Mouse (Mus musculus) limb, embryonic 15.5 days (tissue): ENCODE data around the gene Mbd5. TPM values are rescaled to one million over a fixed set of nuclear protein-coding genes. Genes with fewer than 3 reads are reported as not detected.

Experiments
- ATAC-seq: fragments of 200-750 bp; cut with Nextera tagmentation; 2 replicates; pipeline ENCODE4 v1.8.0; 2017; ENCODE audit warnings: low read depth, moderate TSS enrichment; ENCODE audit not compliant: insufficient number of reproducible peaks, low FRiP score, low TSS enrichment
- H3K27ac ChIP-seq: fragments of 300-500 bp; sonication (generic); 2 replicates; pipeline ENCODE4 v1.5.1; 2015; ENCODE audit warnings: moderate library complexity, mild to moderate bottlenecking, inconsistent platforms
- H3K27me3 ChIP-seq: fragments of 300-500 bp; sonication (generic); 2 replicates; pipeline ENCODE4 v1.6.1; 2015; ENCODE audit warnings: inconsistent platforms
- H3K36me3 ChIP-seq: fragments of 300-500 bp; sonication (generic); 2 replicates; pipeline ENCODE4 v1.6.1; 2015; ENCODE audit warnings: inconsistent platforms
- H3K4me1 ChIP-seq: fragments of 300-500 bp; sonication (generic); 2 replicates; pipeline ENCODE4 v1.6.1; 2015; ENCODE audit warnings: inconsistent platforms
- H3K4me2 ChIP-seq: fragments of 300-500 bp; sonication (generic); 2 replicates; pipeline ENCODE4 v1.6.1; 2015; ENCODE audit warnings: mild to moderate bottlenecking, inconsistent platforms
- H3K4me3 ChIP-seq: fragments of 300-500 bp; sonication (generic); 2 replicates; pipeline ENCODE4 v1.5.1; 2015; ENCODE audit warnings: mild to moderate bottlenecking, inconsistent platforms
- H3K9ac ChIP-seq: fragments of 300-500 bp; sonication (generic); 2 replicates; pipeline ENCODE4 v1.6.1; 2015; ENCODE audit warnings: inconsistent platforms
- H3K9me3 ChIP-seq: fragments of 300-500 bp; sonication (generic); 2 replicates; pipeline ENCODE4 v1.6.1; 2016; ENCODE audit warnings: inconsistent platforms
- WGBS: fragments of 180-500 bp; shearing (Covaris S2); methylation state at CpG from one replicate; pipeline ENCODE4 v1.1.7; 2015; 5-methylcytosine and 5-hydroxymethylcytosine counted together
- polyA plus RNA-seq: library from polyadenylated mRNA; unstranded; fragments of >200 nt; fragmentation: Nextera tagmentation; extraction: Ambion mirVana; gene quantifications from 2 replicates; pipeline ENCODE4 v1.2.1, GENCODE M21; 2015

Mbd5 gene
- polyA plus RNA-seq, 1 experiment from 2014 or later = 28.8 TPM

GRCm38 (mm10) chr2:49354066-49354465 is 404.8 kb downstream of the Mbd5 start:
- no peak for ATAC-seq
- Histone ChIP-seq H3K27ac (no peak overlapping the region), H3K36me3 (no peaks in the 10 kb centered on the region), H3K4me3 (no peak overlapping the region), H3K9ac (no peak overlapping the region), H3K4me2 (no peak overlapping the region), H3K27me3 (no peaks in the 10 kb centered on the region), H3K4me1 (peaks cover 10% of the 10 kb centered on the region; the same call in 1 of the 2 replicates), H3K9me3 (no peaks in the 10 kb centered on the region)
- 100% methylated on average over 1 of the region's 1 CpGs for WGBS

- no peak for ATAC-seq
- 88% methylated on average over 8 of the region's 8 CpGs for WGBS
- Histone ChIP-seq H3K36me3 (no peaks in the 10 kb centered on the region), H3K9me3 (no peaks in the 10 kb centered on the region), H3K4me3 (no peak overlapping the region), H3K4me2 (no peak overlapping the region), H3K27me3 (no peaks in the 10 kb centered on the region), H3K4me1 (0 out of 2 replicates have a peak, but pooled peaks cover 4% of the 10 kb centered on the region), H3K9ac (no peak overlapping the region), H3K27ac (no peak overlapping the region)
Measured at GRCm38 (mm10) chr2:49355867-49356266, 406.6 kb downstream of the Mbd5 start.

- Histone ChIP-seq H3K4me1 (0 out of 2 replicates have a peak, but pooled peaks cover 4% of the 10 kb centered on the region), H3K4me3 (no peak overlapping the region), H3K9ac (no peak overlapping the region), H3K27me3 (no peaks in the 10 kb centered on the region), H3K36me3 (no peaks in the 10 kb centered on the region), H3K9me3 (no peaks in the 10 kb centered on the region), H3K4me2 (no peak overlapping the region), H3K27ac (no peak overlapping the region)
- 61% methylated on average over 7 of the region's 7 CpGs for WGBS
- ATAC-seq = no peak
Measured at GRCm38 (mm10) chr2:49358128-49358814, 409.0 kb downstream of the Mbd5 start.

- no peak overlapping the region for H3K4me3 ChIP-seq
- WGBS = 57% methylated on average over 4 of the region's 4 CpGs
- H3K27me3 ChIP-seq = no peaks in the 10 kb centered on the region
- no peak for ATAC-seq
- no peaks in the 10 kb centered on the region for H3K36me3 ChIP-seq
- no peaks in the 10 kb centered on the region for H3K9me3 ChIP-seq
- H3K4me1 ChIP-seq = peaks cover 5% of the 10 kb centered on the region; the same call in 1 of the 2 replicates
- no peak overlapping the region for H3K27ac ChIP-seq
- no peak overlapping the region for H3K4me2 ChIP-seq
- no peak overlapping the region for H3K9ac ChIP-seq
Measured at GRCm38 (mm10) chr2:49358839-49359520, 409.7 kb downstream of the Mbd5 start.

- Histone ChIP-seq H3K27ac (no peak overlapping the region), H3K27me3 (no peaks in the 10 kb centered on the region), H3K9me3 (no peaks in the 10 kb centered on the region), H3K4me2 (no peak overlapping the region), H3K9ac (no peak overlapping the region), H3K4me3 (no peak overlapping the region), H3K4me1 (peaks cover 10% of the 10 kb centered on the region; the same call in 1 of the 2 replicates), H3K36me3 (no peaks in the 10 kb centered on the region)
- 65% methylated on average over 4 of the region's 4 CpGs for WGBS
- ATAC-seq = no peak
Measured at GRCm38 (mm10) chr2:49359706-49360105, 410.4 kb downstream of the Mbd5 start.

- Histone ChIP-seq H3K36me3 (no peaks in the 10 kb centered on the region), H3K9ac (no peak overlapping the region), H3K4me1 (peaks cover 6% of the 10 kb centered on the region; the same call in 1 of the 2 replicates), H3K9me3 (no peaks in the 10 kb centered on the region), H3K27me3 (no peaks in the 10 kb centered on the region), H3K4me2 (no peak overlapping the region), H3K27ac (no peak overlapping the region), H3K4me3 (no peak overlapping the region)
- WGBS = 31% methylated on average over 5 of the region's 5 CpGs
- no peak for ATAC-seq
Measured at GRCm38 (mm10) chr2:49364546-49364945, 415.2 kb downstream of the Mbd5 start.

GRCm38 (mm10) chr2:49366878-49367545 is 417.7 kb downstream of the Mbd5 start:
- Histone ChIP-seq H3K36me3 (no peaks in the 10 kb centered on the region), H3K9me3 (no peaks in the 10 kb centered on the region), H3K4me2 (no peak overlapping the region), H3K4me1 (peaks cover 6% of the 10 kb centered on the region; the same call in 1 of the 2 replicates), H3K4me3 (no peak overlapping the region), H3K27ac (no peak overlapping the region), H3K9ac (no peak overlapping the region), H3K27me3 (no peaks in the 10 kb centered on the region)
- no peak for ATAC-seq
- 81% methylated on average over 14 of the region's 14 CpGs for WGBS

- 60% methylated on average over 17 of the region's 17 CpGs for WGBS
- H3K4me3 ChIP-seq = no peak overlapping the region
- ATAC-seq = no peak
- no peaks in the 10 kb centered on the region for H3K27me3 ChIP-seq
- H3K4me2 ChIP-seq = no peak overlapping the region
- H3K9me3 ChIP-seq = no peaks in the 10 kb centered on the region
- peaks cover 6% of the 10 kb centered on the region; the same call in 1 of the 2 replicates for H3K4me1 ChIP-seq
- no peaks in the 10 kb centered on the region for H3K36me3 ChIP-seq
- H3K9ac ChIP-seq = no peak overlapping the region
- no peak overlapping the region for H3K27ac ChIP-seq
Measured at GRCm38 (mm10) chr2:49367546-49367917, 418.2 kb downstream of the Mbd5 start.

GRCm38 (mm10) chr2:49371632-49372031 is 422.3 kb downstream of the Mbd5 start:
- H3K9me3 ChIP-seq = no peaks in the 10 kb centered on the region
- no peak overlapping the region for H3K9ac ChIP-seq
- H3K27ac ChIP-seq = no peak overlapping the region
- no peaks in the 10 kb centered on the region for H3K27me3 ChIP-seq
- ATAC-seq = no peak
- WGBS = 77% methylated on average over 5 of the region's 5 CpGs
- no peak overlapping the region for H3K4me2 ChIP-seq
- H3K36me3 ChIP-seq = no peaks in the 10 kb centered on the region
- H3K4me3 ChIP-seq = no peak overlapping the region
- H3K4me1 ChIP-seq = no peaks in the 10 kb centered on the region

GRCm38 (mm10) chr2:49372586-49372985 is 423.3 kb downstream of the Mbd5 start:
- Histone ChIP-seq H3K27me3 (no peaks in the 10 kb centered on the region), H3K4me3 (no peak overlapping the region), H3K36me3 (no peaks in the 10 kb centered on the region), H3K4me1 (no peaks in the 10 kb centered on the region), H3K4me2 (no peak overlapping the region), H3K9ac (no peak overlapping the region), H3K27ac (no peak overlapping the region), H3K9me3 (no peaks in the 10 kb centered on the region)
- no peak for ATAC-seq
- WGBS = 53% methylated on average over 3 of the region's 3 CpGs
